Mouse (Mus musculus): Measurements from ENCODE around the gene Gm17428.
A peak's percentile ranks its signal among the peaks of the same experiment; 100 is the strongest.

The Gm17428 gene

DNA sequence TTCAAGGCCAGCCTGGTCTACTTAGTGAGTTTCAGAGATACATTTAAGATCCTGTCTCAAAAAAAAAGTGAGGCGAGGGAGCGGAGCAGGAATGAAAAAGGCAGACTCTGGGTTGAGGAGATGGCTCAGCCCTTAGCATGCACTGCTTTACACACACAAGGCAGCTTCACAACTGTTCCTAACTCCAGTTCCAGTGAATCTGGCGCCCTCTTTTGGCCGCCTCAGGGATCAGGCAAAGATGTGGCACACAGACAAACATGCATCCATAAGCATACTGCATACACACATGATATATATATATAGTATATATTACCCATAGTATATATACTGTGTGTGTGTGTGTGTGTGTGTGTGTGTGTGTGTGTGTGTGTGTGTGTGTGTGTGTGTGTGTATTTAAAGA lies 34.4 kb downstream of the Gm17428 start:
- DNase-seq (ENCODE audit: low spot score in 2 of 2), result no peak

DNA sequence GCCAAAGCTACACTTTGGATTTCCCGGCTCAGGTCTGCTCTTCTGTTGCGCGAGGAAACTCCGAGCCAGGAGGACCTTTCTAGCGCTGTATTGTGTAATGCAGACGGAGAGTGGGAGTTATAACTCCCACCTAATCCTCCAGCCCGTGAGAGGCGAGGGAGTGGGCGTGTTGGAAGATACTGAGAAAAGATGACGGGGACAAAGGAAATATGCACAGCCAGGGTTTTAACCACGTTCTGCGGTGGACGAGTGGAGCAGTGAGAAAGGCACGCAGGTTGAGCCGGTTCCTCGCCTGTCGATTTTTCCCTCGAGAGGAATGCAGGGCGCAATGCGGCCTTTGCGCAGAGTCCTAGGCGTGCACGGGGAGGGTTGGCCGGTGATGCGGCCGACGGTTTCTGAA lies 37.9 kb downstream of the Gm17428 start:
- no peak for DNase-seq (ENCODE audit: low spot score in 2 of 2)

DNA sequence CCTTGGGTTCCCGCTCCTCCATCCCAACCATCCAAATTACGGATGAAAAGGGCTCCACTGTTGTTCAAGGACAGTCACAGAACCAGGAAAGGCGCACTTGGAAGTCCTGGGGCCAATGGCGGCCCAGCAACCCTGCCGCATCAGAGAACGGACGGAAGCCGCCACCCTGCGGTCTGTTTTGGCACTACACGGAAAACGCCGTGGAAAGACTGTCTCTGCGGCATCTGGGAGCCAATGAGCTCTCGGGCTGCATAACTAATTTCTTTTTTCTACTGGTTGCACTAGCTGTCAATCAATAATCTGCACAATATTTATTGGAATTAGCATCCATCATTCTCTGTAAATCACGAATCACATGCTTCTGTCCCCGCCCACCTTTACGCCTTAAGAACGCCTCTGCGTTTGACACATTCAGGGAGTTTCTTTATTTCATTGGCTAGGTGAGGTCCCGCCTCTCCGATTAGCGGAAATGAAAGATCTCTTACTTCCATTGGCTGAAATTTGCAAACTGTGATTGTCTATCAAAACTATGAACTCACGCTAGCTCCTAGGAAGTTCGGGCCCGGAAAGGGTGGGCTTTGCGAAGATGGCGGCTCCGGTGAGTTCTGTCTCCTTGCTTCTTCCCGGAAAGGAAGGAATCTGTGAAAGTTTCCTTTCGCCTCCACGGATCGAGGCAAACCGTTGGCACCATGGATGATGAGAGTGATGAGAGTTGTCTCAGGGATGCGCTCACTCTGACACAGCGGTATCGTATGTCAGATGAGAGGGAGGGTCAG lies 38.4 kb downstream of the Gm17428 start, which contains the start of gene Ngdn:
Ngdn (plus strand) TSS at position 464 of the 776 bp plus-strand sequence.
- DNase-seq (ENCODE audit: low spot score in 2 of 2), result peak; percentile 95 to 98

DNA sequence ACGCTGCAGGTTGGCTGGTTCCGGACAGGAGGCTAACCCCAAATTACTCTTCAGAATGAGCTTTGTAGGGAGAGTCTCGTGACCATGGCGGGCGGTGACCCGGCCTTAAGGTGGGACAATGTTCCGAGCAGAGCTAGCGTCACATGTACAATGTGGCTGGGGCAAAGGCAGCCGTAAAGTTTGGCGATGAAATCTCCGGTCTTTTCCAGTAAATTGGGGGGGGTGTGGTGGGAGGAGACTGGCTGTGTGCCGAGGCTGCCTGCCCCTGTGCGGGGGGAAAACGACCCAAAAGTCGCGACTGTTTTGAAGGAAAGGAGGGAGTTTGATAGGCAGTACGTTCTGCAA lies 39.0 kb downstream of the Gm17428 start:
- DNase-seq (ENCODE audit: low spot score in 2 of 2), result no peak

DNA sequence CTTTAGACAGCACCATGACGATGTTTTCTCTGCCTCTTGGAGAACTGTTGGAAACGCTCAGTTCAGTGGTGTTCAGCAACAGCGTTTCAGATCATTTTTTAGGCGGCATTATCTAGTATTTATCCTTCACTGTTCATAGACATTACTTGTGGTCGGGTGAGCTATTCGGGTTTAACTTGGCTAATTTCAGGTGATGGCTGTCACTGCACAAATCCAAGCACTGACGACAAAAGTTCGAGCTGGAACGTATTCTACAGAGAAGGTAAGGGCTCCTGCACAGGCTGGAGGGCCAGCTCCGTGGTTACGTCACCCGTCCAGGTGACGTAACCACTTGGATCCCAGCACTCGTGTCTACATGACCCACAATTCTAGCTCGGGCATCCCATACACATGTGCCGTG lies 40.1 kb downstream of the Gm17428 start:
- no peak for DNase-seq (ENCODE audit: low spot score in 2 of 2)

DNA sequence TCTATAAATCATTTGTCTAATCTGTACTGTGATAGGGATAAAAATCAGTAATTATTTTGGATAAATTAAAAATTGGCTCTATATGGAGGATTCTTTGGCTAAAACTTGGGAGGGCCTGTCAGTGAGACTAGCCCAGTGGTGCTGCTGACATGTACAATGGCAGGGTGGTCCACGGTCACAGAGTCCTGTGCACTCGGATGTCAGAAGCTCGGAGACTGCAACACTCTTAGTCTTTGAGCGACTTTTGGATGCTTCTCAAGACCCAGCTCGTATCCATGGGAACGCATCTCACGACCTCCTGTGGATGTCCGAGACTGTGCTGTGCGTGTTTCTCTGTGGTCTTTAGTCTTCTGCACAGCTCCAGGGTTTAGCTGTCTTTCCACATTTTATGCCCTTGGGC lies 43.7 kb downstream of the Gm17428 start:
- no peak for DNase-seq (ENCODE audit: low spot score in 2 of 2)

DNA sequence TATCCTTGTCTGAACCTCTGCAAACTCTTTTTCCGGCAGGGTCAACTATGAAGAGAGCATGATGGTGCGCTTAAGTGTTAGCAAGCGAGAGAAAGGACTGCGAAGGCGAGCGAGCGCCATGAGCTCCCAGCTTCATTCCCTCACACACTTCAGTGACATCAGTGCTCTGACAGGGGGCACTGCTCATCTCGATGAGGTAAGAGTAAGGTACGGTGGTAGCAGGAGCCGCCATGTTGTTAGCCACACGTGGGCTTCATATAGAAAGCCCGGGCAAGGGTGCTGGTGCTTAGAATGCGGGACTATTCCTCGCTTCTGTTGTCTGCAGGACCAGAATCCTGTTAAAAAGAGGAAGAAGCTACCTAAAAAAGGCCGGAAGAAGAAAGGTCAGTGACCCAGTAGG lies 46.3 kb downstream of the Gm17428 start:
- DNase-seq (ENCODE audit: low spot score in 2 of 2), result no peak

DNA sequence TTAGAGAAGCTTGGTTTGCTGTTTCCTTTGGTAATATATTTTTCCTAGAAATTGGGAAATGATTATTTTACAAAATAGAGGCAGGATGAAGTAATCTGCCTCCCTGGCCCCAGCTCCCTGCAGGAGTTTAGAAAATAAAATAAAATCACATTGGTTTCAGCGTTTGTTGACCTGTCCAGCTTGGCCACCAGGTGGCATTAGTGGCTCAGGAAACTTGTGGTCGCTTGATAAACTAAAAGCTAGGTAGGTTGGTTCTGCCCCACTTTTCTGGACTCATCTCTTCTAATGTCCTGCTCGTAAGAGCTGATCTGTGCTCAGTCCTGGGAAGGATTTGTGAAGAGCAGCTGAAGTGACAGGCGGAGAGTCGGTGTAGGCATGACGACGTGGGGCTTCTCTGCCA lies 47.5 kb downstream of the Gm17428 start:
- peak; percentile 27 to 28 for DNase-seq (ENCODE audit: low spot score in 2 of 2)

DNA sequence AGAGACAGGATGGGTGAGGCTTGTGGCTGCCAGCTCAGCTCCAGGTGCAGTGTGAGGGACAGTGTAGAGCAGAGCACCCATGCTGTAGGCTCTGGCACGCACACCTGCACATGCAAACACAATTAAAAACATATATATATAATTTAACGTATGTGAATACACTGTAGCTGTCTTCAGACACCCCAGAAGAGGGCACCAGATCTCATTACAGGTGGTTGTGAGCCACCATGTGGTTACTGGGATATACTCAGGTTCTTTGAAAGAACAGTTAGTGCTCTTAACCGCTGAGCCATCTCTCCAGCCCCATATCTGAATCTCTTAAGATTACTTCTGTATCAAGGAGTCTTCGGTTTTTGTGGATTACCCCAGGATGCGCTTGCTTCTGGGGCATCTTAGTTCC lies 48.8 kb downstream of the Gm17428 start:
- DNase-seq (ENCODE audit: low spot score in 2 of 2), result no peak
